Mouse (Mus musculus) 3134 (cell line): ENCODE measurements at regions not wholly inside any gene's neighbourhood (a gene's known extent, or its start where the extent isn't known, plus 50 kb on each side); places are given as distances from the start of the nearest gene placed in this dataset.
"Not testable (repeated sequence)": the region's sequence is repeated elsewhere in the genome, so short reads cannot be mapped to it uniquely, and the experiment has no call there.

Experiments
- DNase-seq: peaks from one replicate; pipeline ENCODE4 v3.0.0-alpha.2; 2011; ENCODE audit warnings: low spot score; ENCODE audit not compliant: insufficient read length; ENCODE audit errors: extremely low read depth

DNA sequence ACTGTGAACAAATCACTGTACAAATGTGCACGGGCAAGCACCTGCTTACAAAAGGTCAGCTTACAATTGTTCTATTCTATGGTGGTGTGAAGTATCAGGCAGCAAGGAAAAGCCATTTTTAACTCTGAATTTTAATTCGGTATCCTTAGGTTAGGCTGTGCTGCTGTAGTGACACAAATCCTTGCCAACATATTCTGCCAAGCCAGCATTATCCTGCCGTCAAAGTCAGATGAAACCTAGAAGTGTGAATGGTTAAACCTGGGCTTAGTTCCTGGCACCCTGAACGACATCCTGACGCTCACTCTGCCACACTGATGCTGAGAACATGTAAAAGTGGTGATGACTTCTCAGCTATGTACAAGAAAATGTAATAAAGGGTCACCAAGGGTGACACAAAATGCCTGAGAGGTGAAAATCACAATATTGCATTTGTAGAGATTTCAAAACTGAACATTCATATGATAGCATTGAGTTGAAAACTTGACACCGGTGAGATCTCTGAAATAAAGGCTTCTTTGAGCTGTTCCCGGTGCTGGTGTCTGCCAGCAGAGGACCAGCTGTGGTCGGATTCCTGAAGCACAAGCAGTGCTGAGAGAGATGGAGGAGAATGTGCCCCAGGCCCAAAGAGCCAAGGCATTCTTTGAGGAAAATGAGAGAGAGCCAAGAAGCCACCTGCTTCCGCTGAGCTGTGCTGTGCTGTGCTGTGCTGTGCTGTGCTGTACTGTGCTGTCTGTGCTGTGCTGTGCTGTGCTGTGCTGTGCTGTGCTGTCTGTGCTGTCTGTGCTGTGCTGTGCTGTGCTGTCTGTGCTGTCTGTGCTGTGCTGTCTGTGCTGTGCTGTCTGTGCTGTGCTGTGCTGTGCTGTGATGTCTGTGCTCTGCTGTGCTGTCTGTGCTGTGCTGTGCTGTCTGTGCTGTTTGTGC is 195.9 kb downstream of the Tcp10c start:
- DNase-seq = no peak

DNA sequence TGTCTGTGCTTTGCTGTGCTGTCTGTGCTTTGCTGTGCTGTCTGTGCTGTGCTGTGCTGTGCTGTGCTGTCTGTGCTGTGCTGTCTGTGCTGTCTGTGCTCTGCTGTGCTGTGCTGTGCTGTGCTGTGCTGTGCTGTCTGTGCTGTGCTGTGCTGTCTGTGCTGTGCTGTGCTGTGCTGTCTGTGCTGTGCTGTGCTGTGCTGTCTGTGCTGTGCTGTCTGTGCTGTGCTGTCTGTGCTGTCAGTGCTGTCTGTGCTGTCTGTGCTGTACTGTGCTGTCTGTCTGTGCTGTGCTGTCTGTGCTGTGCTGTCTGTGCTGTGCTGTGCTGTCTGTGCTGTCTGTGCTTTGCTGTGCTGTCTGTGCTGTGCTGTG is 196.5 kb downstream of the Tcp10c start:
- DNase-seq = not testable (repeated sequence)

DNA sequence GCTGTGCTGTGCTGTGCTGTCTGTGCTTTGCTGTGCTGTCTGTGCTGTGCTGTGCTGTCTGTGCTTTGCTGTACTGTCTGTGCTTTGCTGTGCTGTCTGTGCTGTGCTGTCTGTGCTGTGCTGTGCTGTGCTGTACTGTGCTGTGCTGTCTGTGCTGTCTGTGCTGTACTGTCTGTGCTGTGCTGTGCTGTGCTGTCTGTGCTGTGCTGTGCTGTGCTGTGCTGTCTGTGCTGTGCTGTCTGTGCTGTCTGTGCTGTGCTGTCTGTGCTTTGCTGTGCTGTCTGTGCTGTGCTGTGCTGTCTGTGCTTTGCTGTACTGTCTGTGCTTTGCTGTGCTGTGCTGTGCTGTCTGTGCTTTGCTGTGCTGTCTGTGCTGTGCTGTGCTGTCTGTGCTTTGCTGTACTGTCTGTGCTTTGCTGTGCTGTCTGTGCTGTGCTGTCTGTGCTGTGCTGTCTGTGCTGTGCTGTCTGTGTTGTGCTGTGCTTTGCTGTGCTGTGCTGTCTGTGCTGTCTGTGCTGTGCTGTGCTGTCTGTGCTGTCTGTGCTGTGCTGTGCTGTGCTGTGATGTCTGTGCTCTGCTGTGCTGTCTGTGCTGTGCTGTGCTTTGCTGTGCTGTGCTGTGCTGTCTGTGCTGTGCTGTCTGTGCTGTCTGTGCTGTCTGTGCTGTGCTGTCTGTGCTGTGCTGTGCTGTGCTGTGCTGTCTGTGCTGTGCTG is 197.5 kb downstream of the Tcp10c start:
- peak; percentile 70 for DNase-seq

DNA sequence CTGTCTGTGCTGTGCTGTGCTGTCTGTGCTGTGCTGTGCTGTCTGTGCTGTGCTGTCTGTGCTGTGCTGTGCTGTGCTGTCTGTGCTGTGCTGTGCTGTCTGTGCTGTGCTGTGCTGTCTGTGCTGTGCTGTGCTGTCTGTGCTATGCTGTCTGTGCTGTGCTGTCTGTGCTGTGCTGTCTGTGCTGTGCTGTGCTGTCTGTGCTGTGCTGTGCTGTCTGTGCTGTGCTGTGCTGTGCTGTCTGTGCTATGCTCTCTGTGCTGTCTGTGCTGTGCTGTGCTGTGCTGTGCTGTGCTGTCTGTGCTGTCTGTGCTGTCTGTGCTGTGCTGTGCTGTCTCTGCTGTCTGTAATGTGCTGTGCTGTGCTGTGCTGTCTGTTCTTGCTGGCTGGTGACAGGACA is 198.5 kb downstream of the Tcp10c start:
- DNase-seq = peak; percentile 59

DNA sequence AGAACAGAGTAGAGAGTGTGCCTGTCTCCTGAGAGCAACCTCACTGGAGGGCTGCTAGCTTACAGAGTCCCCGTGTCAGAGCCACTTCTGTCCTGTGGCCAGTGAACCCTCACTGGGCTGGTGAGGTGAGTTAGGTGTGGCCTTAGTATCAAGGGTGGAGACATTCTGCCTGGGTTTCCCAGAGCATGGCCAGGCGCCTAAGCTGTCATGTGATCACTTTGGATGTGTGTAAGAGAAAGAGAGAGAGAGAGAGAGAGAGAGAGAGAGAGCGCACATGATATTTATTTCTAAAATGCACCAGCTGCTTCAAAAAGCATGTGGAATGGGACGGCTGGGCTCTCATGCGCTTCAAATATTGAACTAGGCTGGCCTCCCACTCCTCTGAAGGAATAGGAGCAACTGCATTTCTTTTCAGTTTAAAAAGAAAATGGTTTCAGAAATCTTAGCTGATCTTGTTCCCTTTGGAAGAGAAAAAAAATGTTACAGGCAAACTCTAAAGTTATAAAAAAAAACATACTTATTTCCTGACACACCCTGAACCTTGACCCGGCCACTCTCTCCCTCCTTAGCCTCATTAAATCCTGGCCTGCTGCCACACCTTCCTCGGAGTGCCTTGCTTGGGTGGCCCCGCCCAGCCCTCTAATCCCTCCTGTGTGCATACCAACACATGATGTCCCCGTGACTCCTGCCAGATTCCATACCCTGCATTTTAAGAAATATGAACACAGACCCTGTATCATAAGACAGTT is 201.1 kb downstream of the Tcp10c start:
- DNase-seq = peak; percentile 70

DNA sequence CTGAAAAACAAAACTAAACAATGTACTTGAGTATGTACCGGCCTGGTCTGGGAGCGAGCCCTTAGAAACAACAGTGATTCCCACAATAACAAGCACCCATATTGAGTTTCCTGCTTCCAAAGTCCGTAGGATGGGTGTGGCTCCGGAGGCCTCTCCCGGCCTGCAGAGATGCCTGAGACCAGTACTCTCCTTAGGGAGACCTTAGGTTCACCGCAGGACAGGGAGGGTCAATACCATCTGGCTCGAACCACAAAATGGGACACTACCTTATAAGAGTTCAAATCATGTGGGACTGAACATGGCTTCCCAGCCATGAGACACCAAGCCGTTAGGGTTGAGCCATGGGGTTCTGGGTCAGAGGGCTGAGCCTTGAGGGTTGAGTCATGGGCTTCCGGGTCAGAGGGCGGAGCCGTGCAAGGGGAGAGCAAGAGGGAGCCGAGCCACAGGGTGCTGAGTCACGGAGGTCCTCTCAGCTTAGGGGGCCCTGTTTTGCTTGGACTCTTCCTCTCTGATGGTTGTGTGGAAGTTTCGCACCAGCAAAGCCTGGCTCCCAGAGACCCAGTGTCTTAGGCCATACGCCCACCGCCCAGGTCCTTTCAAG is 201.8 kb downstream of the Tcp10c start:
- peak; percentile 78 for DNase-seq

DNA sequence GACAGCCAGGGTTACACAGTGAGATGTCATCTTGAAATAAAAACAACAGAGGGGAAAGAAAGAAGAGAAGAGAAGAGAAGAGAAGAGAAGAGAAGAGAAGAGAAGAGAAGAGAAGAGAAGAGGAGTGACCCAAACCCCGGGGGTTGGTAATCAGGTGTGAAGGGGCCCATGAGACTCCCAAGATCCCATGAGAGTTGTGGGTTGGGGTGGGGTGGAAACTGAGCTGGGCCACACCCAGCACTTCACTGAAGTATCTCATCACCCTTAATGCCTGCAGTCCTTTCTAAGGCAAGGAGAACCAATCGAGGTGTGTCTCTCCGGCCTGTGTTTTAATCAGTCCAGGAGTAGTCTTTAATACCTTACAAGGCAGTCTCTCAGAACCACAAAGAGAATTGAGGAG is 201.5 kb upstream of the Afdn start:
- DNase-seq = no peak

DNA sequence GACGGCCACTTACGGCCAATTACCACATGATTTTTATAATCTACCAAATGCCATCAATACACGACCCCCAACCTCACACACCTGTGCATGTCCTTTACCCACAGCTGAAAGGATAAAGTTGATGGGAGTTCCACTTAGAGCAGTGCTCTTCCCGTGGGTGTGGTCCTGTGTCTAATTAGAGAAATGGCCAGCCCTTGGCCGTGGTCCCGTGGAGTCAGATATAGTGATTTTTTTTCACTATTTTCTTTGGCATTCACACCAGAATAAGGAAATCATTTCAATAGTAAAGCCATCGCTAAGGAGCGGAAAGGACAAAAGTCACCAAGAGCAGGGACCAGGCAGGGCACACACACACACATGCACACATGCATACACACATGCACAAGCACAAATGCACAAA is 199.0 kb upstream of the Afdn start:
- no peak for DNase-seq

DNA sequence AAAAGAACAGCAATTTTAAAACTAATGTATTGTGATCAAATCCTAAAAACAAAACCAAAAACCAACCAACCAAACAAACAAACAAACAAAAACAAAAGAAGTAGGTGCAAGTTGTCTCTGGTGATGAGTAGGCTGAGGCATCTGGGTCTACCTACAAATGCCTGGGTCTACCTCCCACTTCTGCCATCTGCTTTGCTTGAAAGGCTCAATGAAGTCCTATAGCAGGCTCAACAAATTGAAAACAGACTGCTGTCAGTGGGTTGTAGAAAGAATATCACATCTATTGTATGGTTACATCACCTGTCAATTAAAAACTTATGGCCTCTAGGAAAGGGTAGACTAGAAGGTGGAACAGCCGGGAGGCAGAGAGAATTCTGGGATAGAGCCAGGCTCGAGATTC is 197.4 kb upstream of the Afdn start:
- no peak for DNase-seq

DNA sequence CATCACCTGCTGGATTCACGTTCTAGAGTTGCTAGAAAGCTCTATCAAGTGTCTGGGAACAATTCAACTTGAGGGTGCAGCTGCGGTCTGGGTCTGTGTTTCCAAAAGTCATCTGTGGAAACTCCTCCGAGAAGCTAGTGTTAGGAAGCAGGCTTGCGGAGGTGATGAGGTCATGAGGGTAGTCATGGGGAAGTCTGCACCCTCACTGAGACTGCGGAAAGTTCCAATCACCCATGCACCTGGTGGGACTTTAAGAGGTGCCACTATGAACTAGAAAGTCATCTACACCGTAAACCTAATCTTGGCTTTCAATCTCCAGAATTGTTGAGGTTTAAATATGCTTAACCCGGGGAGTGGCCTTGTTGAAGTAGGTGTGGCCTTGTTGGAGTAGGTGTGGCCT is 195.5 kb upstream of the Afdn start:
- DNase-seq = no peak

DNA sequence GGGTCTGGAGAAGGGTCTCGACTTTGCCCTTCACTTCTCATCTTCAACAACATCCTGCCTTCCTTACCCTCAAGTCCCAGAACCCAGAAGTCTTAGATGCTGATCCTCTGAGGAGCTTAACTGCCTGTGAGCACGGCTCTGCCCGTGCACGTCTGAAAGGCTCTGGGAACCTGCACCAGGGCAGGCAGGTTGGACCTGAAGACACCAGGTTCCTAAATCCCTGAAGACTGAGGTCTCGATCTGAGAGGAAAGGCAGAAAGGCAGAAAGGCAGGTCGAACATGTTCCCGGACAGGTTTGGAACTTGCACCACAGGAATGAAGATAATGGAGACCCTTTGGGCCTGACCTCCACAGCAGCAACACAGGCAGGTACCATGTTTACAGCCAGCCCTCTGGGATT is 193.7 kb upstream of the Afdn start:
- DNase-seq = no peak

DNA sequence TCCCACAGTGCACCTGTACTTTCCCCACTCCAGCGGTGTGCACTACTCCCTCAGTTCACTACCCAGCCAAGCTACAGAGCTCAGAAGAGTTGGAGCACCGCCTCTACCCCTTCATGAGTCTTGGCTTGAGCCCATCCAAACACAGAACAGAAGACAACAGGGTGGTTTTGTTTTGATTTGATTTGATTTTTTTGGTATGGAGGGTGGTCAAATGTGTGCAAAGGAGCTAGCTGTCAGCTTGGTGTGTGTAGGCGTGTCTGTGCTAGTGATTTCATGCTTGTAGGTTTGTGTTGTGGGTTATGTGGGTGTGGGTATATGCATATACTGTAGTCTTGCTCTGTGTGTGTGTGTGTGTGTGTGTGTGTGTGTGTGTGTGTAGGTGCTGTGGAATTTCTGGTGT is 193.2 kb upstream of the Afdn start:
- no peak for DNase-seq

DNA sequence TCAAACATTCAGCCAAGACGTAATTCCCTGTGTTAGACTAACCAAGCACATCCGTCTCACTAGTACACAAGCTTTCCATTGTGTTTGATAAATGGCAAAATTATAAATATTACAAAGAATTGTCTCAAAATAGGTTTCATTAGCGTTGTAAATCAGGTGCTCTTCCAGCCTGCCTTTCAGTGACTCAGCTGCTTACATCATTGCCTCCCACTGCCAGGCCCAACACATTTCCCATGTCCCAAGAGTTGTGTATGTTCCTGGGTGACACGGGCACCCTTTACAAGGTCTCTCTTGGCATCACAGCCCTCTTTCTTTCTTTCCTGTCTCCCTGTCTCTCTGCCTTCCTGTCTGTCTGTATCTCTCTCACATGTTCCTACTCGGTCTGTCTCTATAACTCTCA is 189.5 kb upstream of the Afdn start:
- no peak for DNase-seq

DNA sequence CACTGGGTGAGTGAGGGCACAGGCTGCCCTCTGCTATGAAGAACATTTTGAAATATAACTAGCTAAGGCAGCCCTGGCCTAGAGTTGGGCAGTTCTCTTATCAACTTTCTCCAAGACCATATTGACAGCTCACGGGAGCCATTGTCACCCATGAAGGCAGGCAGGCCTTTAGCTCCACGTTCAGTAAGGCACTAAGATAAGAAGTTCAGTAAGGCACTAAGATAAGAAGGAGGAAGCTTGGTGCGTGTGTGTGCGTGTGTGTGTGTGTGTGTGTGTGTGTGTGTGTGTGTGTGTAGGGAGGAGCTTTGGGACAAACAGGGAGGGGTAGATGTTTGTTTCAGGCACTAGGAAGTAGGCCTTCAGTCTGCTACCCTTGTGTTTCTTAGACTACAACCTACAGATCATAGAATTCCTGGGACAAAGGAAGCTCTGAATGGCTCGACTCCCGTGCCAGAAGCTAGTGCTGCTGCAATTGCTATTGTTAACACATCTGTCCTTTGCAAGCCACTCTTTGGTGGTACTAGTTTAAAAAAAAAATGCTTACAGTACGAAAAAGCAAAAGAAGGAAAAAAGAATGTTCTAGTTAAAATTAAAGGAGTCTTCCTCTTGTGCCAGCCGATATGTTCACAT is 188.0 kb upstream of the Afdn start:
- no peak for DNase-seq

DNA sequence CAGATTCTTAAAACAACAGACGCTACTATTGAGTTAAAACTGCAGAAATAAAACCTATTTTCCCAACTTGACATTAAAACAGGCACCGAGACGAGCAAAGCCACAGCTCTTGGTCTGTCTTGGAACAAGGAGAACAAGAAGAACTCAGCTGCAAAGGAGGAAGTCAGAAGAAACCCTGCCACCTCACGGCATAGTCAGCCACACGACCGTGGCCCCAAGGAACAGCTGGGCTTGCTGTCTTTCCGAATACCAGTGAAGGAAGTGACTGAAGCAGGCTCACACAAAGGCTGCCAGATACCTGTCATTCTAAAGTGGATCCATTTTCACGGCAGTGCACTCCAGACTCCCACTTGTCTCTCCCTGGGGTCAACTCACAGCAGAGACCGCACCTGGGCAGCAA is 187.3 kb upstream of the Afdn start:
- no peak for DNase-seq

DNA sequence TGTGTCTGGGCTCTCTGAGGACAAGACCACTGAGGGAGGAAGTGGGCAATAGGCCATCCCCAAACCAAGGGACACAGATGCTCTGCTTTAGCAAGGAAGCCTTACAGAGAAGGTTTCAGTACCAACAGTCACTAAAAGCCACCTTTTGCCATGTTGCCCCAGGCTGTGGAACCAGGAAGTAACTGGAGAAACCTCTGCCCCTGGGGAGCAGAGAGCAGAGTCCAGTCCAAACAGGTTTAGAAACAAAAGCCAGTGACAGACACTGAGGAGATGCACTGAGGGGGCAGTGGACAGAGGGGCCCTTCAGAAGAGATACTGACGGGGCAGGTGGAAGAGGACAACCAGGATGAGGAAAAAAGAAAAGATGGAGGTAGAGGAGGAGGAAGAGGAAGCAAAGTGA is 186.2 kb upstream of the Afdn start:
- no peak for DNase-seq

DNA sequence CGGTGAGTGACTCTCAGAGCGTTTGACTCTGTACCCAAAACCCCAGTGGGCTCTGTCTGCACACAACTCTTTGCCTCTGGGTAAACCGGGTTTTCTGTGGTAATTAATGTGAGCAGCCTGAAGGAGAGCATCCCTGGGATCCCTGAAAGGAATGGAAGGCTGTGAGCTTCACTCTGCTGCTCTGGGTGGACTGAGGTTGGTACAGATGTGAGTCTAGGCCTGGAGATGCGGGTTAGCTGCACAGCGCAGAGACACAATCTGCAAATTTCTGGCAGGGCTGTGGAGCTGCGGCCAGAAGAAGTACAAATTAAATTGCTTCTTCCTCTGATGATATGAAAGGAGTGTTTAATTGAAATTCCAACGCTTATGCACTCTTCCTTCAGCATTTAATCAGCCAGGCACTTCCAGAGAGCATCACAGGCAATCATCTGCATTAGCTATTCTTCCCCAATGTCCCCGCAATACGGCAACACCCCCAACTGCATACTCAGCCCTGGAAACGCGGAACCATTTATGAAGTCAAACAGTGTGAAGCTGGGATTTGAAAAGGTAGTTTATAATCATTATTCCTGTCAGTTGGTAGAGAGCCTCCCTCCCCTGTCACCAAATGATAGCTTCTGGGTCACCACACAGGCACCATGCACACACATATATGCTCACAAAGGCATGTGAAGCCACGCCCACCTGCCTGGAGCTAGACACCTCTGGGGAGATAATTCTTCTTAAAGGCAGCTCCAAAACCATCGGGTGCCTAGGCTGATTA is 185.5 kb upstream of the Afdn start:
- no peak for DNase-seq

DNA sequence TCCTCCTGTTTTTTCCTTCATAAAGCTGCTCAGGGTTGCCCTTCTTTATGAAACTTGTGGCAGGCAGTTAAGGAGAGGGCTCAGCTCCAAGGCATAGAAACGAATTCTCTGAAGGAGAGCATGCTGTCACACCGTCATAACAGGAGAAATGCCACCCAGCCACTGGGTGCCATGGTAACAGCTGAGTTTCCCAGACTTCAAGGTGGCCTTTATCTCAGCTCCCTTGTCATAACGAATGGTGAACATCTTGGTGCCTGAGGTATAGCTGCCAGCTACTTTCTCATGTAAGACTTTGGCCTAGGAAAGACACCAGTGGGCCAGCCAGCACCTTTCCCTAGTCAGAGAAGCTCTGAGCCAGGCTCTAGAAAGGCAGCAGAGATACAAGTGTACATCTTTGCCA is 182.5 kb upstream of the Afdn start:
- no peak for DNase-seq

DNA sequence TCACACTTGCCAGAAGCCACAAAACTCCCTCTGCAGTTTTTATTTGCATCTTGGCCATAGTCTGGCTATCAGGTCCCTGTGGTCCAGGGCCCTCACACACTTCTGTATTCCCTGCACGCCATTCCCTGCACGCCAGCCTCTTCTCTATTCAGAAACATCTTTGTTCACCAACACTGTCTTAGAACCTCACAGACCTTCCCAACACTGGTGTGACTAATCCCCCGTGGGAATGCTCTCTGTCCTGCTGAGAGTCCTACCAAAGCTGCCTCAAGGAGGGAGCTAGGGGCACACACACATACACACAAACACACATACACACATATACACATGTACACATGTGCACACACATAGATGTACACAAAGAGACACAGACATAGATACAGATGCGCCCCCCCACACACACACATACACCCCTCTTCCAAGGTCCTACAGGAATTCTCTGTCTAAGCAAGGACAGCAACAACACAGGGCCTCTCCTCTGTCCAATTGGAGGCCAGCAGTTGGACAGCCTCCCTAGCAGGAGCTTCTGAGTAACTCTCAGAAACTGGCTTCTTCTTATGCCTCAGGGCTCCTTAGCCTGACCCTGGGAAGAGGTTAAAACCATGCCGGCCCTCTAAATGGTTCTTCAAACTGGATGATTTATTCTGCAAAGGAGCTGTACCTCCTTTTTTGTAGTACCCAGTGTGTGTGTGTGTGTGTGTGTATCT is 179.0 kb upstream of the Afdn start:
- DNase-seq = no peak
